In the genomic region with DNA sequence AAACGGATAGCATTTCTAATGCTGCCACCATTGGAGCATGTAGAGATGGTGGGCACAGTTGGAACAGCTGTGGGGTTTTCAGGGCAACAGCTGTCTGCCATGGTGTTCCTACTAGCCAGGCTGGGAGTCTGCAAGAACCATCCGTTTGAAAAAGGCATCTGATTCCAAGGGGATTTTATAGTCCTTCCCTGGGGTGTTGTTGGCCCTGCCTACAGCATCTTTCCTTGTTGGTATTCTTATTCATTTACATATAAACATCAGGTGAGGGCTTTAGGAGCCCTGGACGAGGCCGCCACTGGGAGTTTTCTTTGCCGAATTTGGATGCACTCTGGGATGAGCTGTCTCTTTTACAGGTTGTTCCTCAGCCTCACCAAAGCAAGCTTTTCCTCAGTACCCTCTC, we compare ENCODE assay signal across 27 mouse cellular contexts. TPM values are rescaled to one million over a fixed set of nuclear protein-coding genes. Genes with fewer than 3 reads are reported as not detected.
DNase-seq lines count a peak whose midpoint lies in the region; ATAC-seq lines count a peak whose summit lies in the region.
"Had no signal": no experiment of that assay in that cellular context is flagged by ENCODE, and none has a peak within 500 bp of the region (broad histone marks: within the 10 kb centered on the region; RNA-seq: fewer than 3 reads in every experiment).

A gene (minus strand): TSS at position 101 of the 400 bp plus-strand sequence.

- no peak for ATAC-seq in megakaryocyte, adult 5-6 weeks (ENCODE audit: poor library complexity, severe bottlenecking)
- ATAC-seq: activated CD4-positive, CD25-positive, alpha-beta regulatory T cell, adult 4 months; CD4-positive, CD25-positive, alpha-beta regulatory T cell, adult 4 months; Patski had no signal

- no peaks in the 10 kb centered on the region for H3K36me3 ChIP-seq in heart, embryonic 10.5 days
- H3K36me3 ChIP-seq in megakaryocyte, embryonic 14.5 days (replicated peaks; ENCODE audit: low read length), result no peaks in the 10 kb centered on the region
- H3K36me3 ChIP-seq: G1E had no signal

- H3K27ac ChIP-seq in heart, embryonic 10.5 days, result no peak within 1 kb of the TSS

- no peak within 1 kb of the TSS for H3K4me3 ChIP-seq in heart, embryonic 10.5 days
- peak within 1 kb of the TSS; percentile 56 for H3K4me3 ChIP-seq in megakaryocyte, embryonic 14.5 days (replicated peaks)

- WGBS in heart, embryonic 10.5 days, result 71% methylated on average over 5 of the region's 5 CpGs

- H3K4me1 ChIP-seq in heart, embryonic 10.5 days, result 0 out of 2 replicates have a peak, but pooled peaks cover 4% of the 10 kb centered on the region
- H3K4me1 ChIP-seq in megakaryocyte, embryonic 14.5 days, result no peaks in the 10 kb centered on the region

- H3K27me3 ChIP-seq in heart, embryonic 10.5 days (ENCODE audit: insufficient read depth, poor library complexity, severe bottlenecking), result no peaks in the 10 kb centered on the region
- H3K27me3 ChIP-seq in megakaryocyte, embryonic 14.5 days (replicated peaks), result no peaks in the 10 kb centered on the region

- H3K9me3 ChIP-seq in heart, embryonic 10.5 days, result no peaks in the 10 kb centered on the region
- peaks cover 16% of the 10 kb centered on the region; the same call in 1 of the 2 replicates for H3K9me3 ChIP-seq in megakaryocyte, embryonic 14.5 days

- peak; percentile 61 for DNase-seq in heart, adult 11 months
- DNase-seq in heart, postnatal 25 days (ENCODE audit: low spot score), result no peak
- peak; percentile 28 for DNase-seq in heart, embryonic 10.5 days (ENCODE audit: low spot score)
- DNase-seq in heart, postnatal 10 days, result no peak
- DNase-seq: adrenal gland, adult 2 months; adrenal gland, adult 8-10 months; adrenal gland, postnatal 10 days; adrenal gland, postnatal 25 days; adrenal gland, postnatal 36 days; B cell, adult 2 months; cerebellum, adult 11 months; cerebellum, adult 11-12 months; cerebellum, adult 18-20 months had no signal

- intact Hi-C loops in heart, postnatal 25 days (cut with DNase I), result no loop called here
- intact Hi-C loops in heart, postnatal 10 days (cut with DNase I), result no loop called here

RNA-seq across cellular contexts. Expression of the gene that starts here (rescaled TPM):
- not detected for total RNA-seq in heart, postnatal 25 days (2021)
- not detected in 2 replicates for polyA plus RNA-seq in heart, embryonic 10.5 days (2016; fragmentation: Nextera tagmentation; extraction: Ambion mirVana)
- not detected for total RNA-seq in heart, postnatal 10 days (2021)
- polyA plus RNA-seq in megakaryocyte, embryonic 14.5 days (2012; ENCODE audit: insufficient read depth, low replicate concordance), result not detected in 2 replicates
- not detected in 2 replicates for total RNA-seq in megakaryocyte, adult 5-6 weeks (2015)
- not detected in 2 replicates for total RNA-seq in megakaryocyte, adult 5-6 weeks (2017)
- total RNA-seq: adrenal gland, adult 18-20 months; adrenal gland, adult 2 months; adrenal gland, adult 8-10 months; adrenal gland, postnatal 10 days; adrenal gland, postnatal 14 days; adrenal gland, postnatal 25 days; adrenal gland, postnatal 36 days; adrenal gland, postnatal 4 days; CH12.LX; ES-E14; G1E; MEL had no signal
- polyA plus RNA-seq: activated CD4-positive, CD25-positive, alpha-beta regulatory T cell, adult 4 months; adrenal gland, adult 2 months; brain, embryonic 14.5 days; C2C12; CD4-positive, CD25-positive, alpha-beta regulatory T cell, adult 4 months; G1E; Patski had no signal

Comparison
In these comparisons a context has a peak if more than half of its experiments do, and no peak if none do; other contexts are left out.
1. Peak in DNase-seq in heart, embryonic 10.5 days; RNA of the gene not detected or under 1 TPM.